Comparison of ENCODE assay signal across 27 mouse cellular contexts in the genomic region with DNA sequence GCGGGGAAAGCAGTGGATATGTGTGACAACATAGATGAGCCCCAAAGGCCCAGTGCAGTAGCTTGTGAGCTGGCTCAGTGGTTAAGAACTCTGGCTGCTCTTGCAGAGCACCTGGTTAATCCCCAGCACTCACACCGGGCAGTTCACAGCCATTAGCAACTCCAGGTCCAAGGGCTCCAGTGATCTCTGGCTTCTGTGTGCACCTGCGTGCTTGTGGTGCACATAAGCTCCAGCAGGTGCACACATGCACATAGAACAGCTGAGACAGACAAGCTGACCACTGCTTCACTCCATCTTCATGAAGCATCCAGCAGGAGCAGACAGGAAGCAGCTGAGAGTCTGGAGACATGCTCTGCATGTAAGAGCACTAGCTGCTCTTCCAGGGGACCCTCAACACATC. TPM values are rescaled to one million over a fixed set of nuclear protein-coding genes. Genes with fewer than 3 reads are reported as not detected.
DNase-seq lines count a peak whose midpoint lies in the region; ATAC-seq and TF ChIP-seq lines count a peak whose summit lies in the region.
"Had no signal": no experiment of that assay in that cellular context is flagged by ENCODE, and none has a peak within 500 bp of the region (broad histone marks: within the 10 kb centered on the region; RNA-seq: fewer than 3 reads in every experiment).

No protein-coding gene starts in this region.

- H3K27me3 ChIP-seq in heart, embryonic 12.5 days (replicated peaks) = no peaks in the 10 kb centered on the region
- H3K27me3 ChIP-seq in thymus, adult 2 months (ENCODE audit: control insufficient read depth, insufficient read depth, low read length) = no peaks in the 10 kb centered on the region
- H3K27me3 ChIP-seq: CH12.LX; embryonic facial prominence, embryonic 12.5 days; embryonic facial prominence, embryonic 15.5 days; hindbrain, embryonic 15.5 days; Patski had no signal

- H3K9me3 ChIP-seq in heart, embryonic 12.5 days (replicated peaks) = peaks cover 8% of the 10 kb centered on the region; the same call in 1 of the 2 replicates
- H3K9me3 ChIP-seq: embryonic facial prominence, embryonic 12.5 days; embryonic facial prominence, embryonic 15.5 days; heart, embryonic 10.5 days; hindbrain, embryonic 15.5 days had no signal

- no peak for TF ChIP-seq POLR2A in thymus, adult 2 months (IDR thresholded peaks at IDR 0.05; ENCODE audit: control insufficient read depth, extremely low read depth, insufficient read depth, low read length, poor library complexity)

- no peak overlapping the region for H3K9ac ChIP-seq in heart, embryonic 12.5 days
- H3K9ac ChIP-seq: embryonic facial prominence, embryonic 12.5 days; embryonic facial prominence, embryonic 15.5 days; forebrain, postnatal 0 days; hindbrain, embryonic 15.5 days had no signal

- no peak overlapping the region for H3K4me3 ChIP-seq in heart, embryonic 12.5 days
- no peak overlapping the region for H3K4me3 ChIP-seq in thymus, adult 2 months (ENCODE audit: control insufficient read depth, insufficient read depth, low read length)
- H3K4me3 ChIP-seq: embryonic facial prominence, embryonic 12.5 days; embryonic facial prominence, embryonic 15.5 days; gastrocnemius, adult 2 months; heart, adult 2 months; heart, embryonic 10.5 days; hindbrain, embryonic 15.5 days had no signal

- no peak overlapping the region for H3K4me2 ChIP-seq in heart, embryonic 12.5 days
- H3K4me2 ChIP-seq: embryonic facial prominence, embryonic 12.5 days; embryonic facial prominence, embryonic 15.5 days; hindbrain, embryonic 15.5 days had no signal

- no peak overlapping the region for H3K27ac ChIP-seq in heart, embryonic 12.5 days (ENCODE audit: poor library complexity, severe bottlenecking)
- H3K27ac ChIP-seq in thymus, adult 2 months (ENCODE audit: control insufficient read depth, insufficient read depth, low read length) = peak overlapping the region; percentile 90
- H3K27ac ChIP-seq: embryonic facial prominence, embryonic 12.5 days; embryonic facial prominence, embryonic 15.5 days; gastrocnemius, adult 2 months; heart, adult 2 months; heart, embryonic 10.5 days; hindbrain, embryonic 15.5 days had no signal

- DNase-seq in heart, adult 11 months = peak; percentile 35
- peak; percentile 33 for DNase-seq in A20 (ENCODE audit: low read depth, low spot score)
- peak; percentile 54 for DNase-seq in thymus, adult 2 months
- DNase-seq in thymus, postnatal 25 days = peak; percentile 67
- no peak for DNase-seq in kidney, postnatal 36 days
- DNase-seq in right cerebral cortex, postnatal 10 days (ENCODE audit: low spot score in 2 of 2) = no peak
- no peak for DNase-seq in left cerebral cortex, adult 8-10 months (ENCODE audit: low spot score in 2 of 2)
- DNase-seq: adrenal gland, postnatal 10 days; adrenal gland, postnatal 36 days; cerebellum, adult 11 months; cerebellum, adult 2 months; cerebellum, adult 9-11 months; cerebellum, postnatal 25 days; forebrain, postnatal 0 days; gastrocnemius, adult 2 months; gastrocnemius, postnatal 25 days; heart, adult 2 months; heart, postnatal 10 days; heart, postnatal 4 days had no signal

- TF ChIP-seq CTCF in thymus, adult 2 months (IDR thresholded peaks at IDR 0.05; ENCODE audit: borderline replicate concordance, control insufficient read depth, extremely low read depth, insufficient read depth, low read length, poor library complexity) = no peak

- no peaks in the 10 kb centered on the region; the same call in 1 of the 2 replicates for H3K4me1 ChIP-seq in heart, embryonic 12.5 days (replicated peaks)
- peaks cover 29% of the 10 kb centered on the region for H3K4me1 ChIP-seq in thymus, adult 2 months (replicated peaks; ENCODE audit: control insufficient read depth, insufficient read depth, low read length)
- H3K4me1 ChIP-seq: embryonic facial prominence, embryonic 12.5 days; embryonic facial prominence, embryonic 15.5 days; heart, embryonic 10.5 days; hindbrain, embryonic 15.5 days had no signal

- WGBS in heart, embryonic 12.5 days = 81% methylated on average over 3 of the region's 3 CpGs
- WGBS in thymus, adult 2 months = 28% methylated on average over 3 of the region's 3 CpGs

- ATAC-seq in heart, embryonic 12.5 days (ENCODE audit: insufficient number of reproducible peaks, low FRiP score) = no peak
- ATAC-seq: forebrain, embryonic 14.5 days; forebrain, postnatal 0 days; Patski had no signal

- H3K36me3 ChIP-seq in heart, embryonic 12.5 days = peaks cover 17% of the 10 kb centered on the region; the same call in 1 of the 2 replicates
- H3K36me3 ChIP-seq in thymus, adult 2 months (ENCODE audit: control insufficient read depth, insufficient read depth, low read length) = no peaks in the 10 kb centered on the region
- H3K36me3 ChIP-seq: embryonic facial prominence, embryonic 15.5 days; hindbrain, embryonic 15.5 days had no signal

RNA-seq across cellular contexts. Expression of a gene that starts 12.5 kb away (rescaled TPM):
- polyA plus RNA-seq in heart, embryonic 12.5 days (2016; fragmentation: Nextera tagmentation; extraction: Ambion mirVana) = 0.08 TPM in 1 of 2 replicates, not detected in the other
- polyA plus RNA-seq in thymus, adult 2 months (2012; rRNA removed) = 191 and 219 TPM in 2 replicates
- total RNA-seq in left cerebral cortex, adult 8-10 months (2022) = not detected
- total RNA-seq: forebrain, postnatal 0 days; gastrocnemius, adult 2 months; heart, adult 2 months had no signal
- polyA plus RNA-seq: cerebellum, adult 2 months; forebrain, embryonic 14.5 days; forebrain, postnatal 0 days; heart, embryonic 10.5 days; hindbrain, embryonic 15.5 days had no signal

Comparison
In these comparisons a context has a peak if more than half of its experiments do, and no peak if none do; other contexts are left out.
1. DNase-seq: peak in heart, adult 11 months (single experiment), A20 (single experiment), thymus, adult 2 months (single experiment) and thymus, postnatal 25 days (single experiment); none in kidney, postnatal 36 days (0 of 2), right cerebral cortex, postnatal 10 days (0 of 2) and left cerebral cortex, adult 8-10 months (0 of 2).
2. RNA of a gene that starts 12.5 kb away (polyA plus RNA-seq): 191 to 219 TPM in thymus, adult 2 months; 0.08 TPM in heart, embryonic 12.5 days; every median in the first group is over 100 times any median in the second.